Mouse (Mus musculus): ENCODE results near the gene Ist1. TPM values are rescaled to one million over a fixed set of nuclear protein-coding genes. Genes with fewer than 3 reads are reported as not detected.

The Ist1 gene
- polyA plus RNA-seq, 1 experiment: 74.0 TPM

DNA sequence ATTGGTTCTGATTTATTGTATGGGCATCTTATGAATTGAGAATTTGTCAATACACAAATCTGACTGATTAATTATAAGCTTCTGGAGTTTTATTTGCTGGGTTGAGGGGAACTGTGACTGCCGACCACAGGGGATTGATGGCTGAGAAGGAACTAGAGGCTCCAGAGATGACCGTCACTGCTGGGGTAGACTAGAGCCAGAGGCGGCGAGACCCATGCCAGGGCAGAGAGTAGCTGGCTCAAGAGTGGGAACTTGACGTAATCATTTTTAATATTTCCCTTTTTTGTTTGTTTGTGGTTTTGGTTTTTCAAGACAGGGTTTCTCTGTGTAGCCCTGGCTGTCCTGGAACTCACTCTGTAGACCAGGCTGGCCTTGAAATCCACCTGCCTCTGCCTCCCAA, 5.8 kb downstream of the Ist1 start:
- peaks cover 36% of the 10 kb centered on the region for H3K4me1 ChIP-seq (ENCODE audit: control insufficient read depth, insufficient read depth, low read length)
- no peak overlapping the region for H3K27ac ChIP-seq (ENCODE audit: insufficient read depth, low read depth, low read length)
- TF ChIP-seq POLR2A (IDR thresholded peaks at IDR 0.05; ENCODE audit: borderline replicate concordance, low read depth, low read length) (no peak), CTCF (IDR thresholded peaks at IDR 0.05; ENCODE audit: low read depth, low read length) (no peak)
- H3K4me3 ChIP-seq (ENCODE audit: insufficient read depth, low read length): no peak overlapping the region

DNA sequence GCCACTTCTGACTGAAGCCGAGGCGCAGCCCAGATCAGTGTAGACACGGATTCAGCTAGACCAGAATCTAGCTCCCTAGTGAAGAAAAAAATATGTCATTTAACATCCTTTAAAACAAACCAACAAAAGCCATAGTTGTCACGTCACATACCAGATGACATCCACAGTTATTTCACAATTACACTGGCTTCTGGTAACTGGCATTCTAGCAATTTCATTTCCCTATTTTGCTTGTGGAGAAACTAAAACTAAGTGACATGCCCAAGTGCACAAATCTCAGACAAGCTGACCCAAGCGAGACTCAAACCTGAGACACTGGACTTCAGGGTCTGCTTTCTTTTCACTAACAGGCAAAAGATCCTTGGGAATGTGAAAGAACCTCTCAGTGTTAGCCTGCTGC, 10.9 kb downstream of the Ist1 start:
- Histone ChIP-seq H3K27ac (ENCODE audit: insufficient read depth, low read depth, low read length) (peak overlapping the region; percentile 68), H3K4me1 (ENCODE audit: control insufficient read depth, insufficient read depth, low read length) (peaks cover 27% of the 10 kb centered on the region)

DNA sequence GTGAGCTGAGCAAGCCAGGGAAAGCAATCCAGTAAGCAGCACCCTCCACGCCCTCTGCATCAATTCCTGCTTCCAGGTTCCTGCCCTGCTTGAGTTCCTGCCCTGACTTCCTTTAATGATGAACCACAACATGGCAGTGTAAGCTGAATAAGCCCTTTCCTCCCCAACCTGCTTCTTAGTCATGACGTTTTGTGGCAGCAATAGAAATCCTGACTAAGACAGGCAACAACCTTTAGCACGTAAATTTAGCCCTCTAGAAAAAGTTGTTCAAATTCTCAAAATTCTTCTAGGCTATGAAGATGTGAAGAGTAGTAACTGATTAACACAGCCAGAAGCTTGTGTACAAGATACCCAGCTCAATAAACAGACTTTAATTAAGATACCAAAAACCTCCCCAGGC, 11.5 kb downstream of the Ist1 start:
- TF ChIP-seq CTCF (IDR thresholded peaks at IDR 0.05; ENCODE audit: low read depth, low read length): no peak
- TF ChIP-seq POLR2A (IDR thresholded peaks at IDR 0.05; ENCODE audit: borderline replicate concordance, low read depth, low read length): no peak
- Histone ChIP-seq H3K4me3 (ENCODE audit: insufficient read depth, low read length) (no peak overlapping the region), H3K27ac (ENCODE audit: insufficient read depth, low read depth, low read length) (peak overlapping the region; percentile 56), H3K4me1 (ENCODE audit: control insufficient read depth, insufficient read depth, low read length) (peaks cover 26% of the 10 kb centered on the region)

More for the DNA sequence above, 10.9 kb downstream of the Ist1 start:
- no peak for TF ChIP-seq CTCF (IDR thresholded peaks at IDR 0.05; ENCODE audit: low read depth, low read length)
- TF ChIP-seq POLR2A (IDR thresholded peaks at IDR 0.05; ENCODE audit: borderline replicate concordance, low read depth, low read length): no peak
- H3K4me3 ChIP-seq (ENCODE audit: insufficient read depth, low read length): no peak overlapping the region

DNA sequence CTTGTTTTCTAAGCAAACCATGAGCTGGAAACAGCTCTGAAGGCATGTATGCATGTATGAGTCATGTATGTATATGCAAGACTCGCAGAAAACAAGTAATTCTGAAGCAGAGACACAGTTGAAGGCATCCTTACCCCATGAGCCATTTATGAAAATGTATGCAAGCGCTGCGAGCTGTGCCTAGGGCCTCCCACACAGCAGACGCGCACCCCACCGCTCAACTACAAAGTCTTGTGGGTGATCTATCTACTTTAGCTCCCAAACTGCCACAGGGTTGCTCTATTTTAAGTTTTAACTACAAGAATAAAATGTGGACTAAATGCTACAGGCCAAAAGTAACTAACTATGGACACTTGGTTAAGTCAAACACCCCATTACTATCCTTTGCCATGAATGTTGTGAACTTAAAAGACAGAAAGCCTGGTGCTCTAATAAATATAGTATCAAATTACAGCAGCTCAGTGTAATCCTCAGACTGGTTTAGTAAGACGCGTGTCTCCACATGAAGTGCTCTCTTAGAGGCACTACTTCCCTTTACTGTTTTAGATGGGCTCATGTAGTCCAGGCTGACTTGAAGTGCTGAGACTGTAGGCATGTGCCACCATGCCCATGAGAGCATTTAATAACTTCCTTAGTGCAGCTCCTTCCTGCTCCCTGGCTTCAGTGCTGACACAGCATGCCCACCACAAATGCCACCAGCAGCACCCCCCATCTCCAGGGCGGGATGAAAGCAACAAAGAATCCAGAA, 17.0 kb downstream of the Ist1 start:
- TF ChIP-seq CTCF (IDR thresholded peaks at IDR 0.05; ENCODE audit: low read depth, low read length) (no peak), POLR2A (IDR thresholded peaks at IDR 0.05; ENCODE audit: borderline replicate concordance, low read depth, low read length) (no peak)
- Histone ChIP-seq H3K27ac (ENCODE audit: insufficient read depth, low read depth, low read length) (peak overlapping the region; percentile 41), H3K4me3 (ENCODE audit: insufficient read depth, low read length) (no peak overlapping the region), H3K4me1 (ENCODE audit: control insufficient read depth, insufficient read depth, low read length) (peaks cover 16% of the 10 kb centered on the region)

DNA sequence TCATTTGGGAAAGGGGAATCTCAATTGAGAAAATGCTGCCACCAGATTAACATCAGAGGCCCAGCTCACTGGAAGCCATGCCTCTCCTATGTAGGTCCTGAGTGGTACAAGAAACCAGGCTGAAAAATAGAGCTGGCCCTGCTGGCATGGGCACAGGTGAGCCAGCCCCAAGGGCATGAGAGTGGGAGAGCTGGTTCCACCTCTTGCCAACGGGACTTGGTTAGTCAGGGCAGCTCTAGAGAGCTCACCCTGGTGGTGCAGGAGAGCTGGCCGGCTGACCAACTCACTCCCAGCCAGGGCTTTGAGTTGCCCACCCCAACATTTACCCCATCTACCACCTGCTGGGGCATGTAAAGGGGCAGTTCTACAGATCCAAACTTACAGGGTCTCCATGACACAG, 19.5 kb downstream of the Ist1 start:
- peaks cover 16% of the 10 kb centered on the region for H3K4me1 ChIP-seq (ENCODE audit: control insufficient read depth, insufficient read depth, low read length)
- TF ChIP-seq CTCF (IDR thresholded peaks at IDR 0.05; ENCODE audit: low read depth, low read length) (no peak), POLR2A (IDR thresholded peaks at IDR 0.05; ENCODE audit: borderline replicate concordance, low read depth, low read length) (no peak)
- no peak overlapping the region for H3K27ac ChIP-seq (ENCODE audit: insufficient read depth, low read depth, low read length)
- H3K4me3 ChIP-seq (ENCODE audit: insufficient read depth, low read length): no peak overlapping the region

DNA sequence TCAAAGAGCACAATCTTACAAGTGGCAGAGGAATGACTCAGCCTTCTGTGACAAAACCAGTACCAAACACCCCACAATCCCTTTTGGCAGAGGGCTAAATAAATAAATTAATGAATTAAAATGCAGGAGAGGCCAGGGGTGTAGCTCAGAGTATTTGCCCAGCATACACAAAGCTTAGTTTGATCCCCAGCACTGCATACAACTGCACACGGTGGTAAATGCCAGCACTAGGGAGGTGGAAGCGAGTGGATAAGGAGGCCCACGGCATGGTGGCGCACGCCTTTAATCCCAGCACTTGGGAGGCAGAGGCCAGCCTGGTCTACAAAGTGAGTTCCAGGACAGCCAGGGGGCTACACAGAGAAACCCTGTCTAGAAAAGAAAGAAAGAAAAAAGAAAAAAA, 20.4 kb downstream of the Ist1 start:
- Histone ChIP-seq H3K4me3 (ENCODE audit: insufficient read depth, low read length) (no peak overlapping the region), H3K27ac (ENCODE audit: insufficient read depth, low read depth, low read length) (no peak overlapping the region), H3K4me1 (ENCODE audit: control insufficient read depth, insufficient read depth, low read length) (peaks cover 16% of the 10 kb centered on the region)
- TF ChIP-seq POLR2A (IDR thresholded peaks at IDR 0.05; ENCODE audit: borderline replicate concordance, low read depth, low read length): no peak
- no peak for TF ChIP-seq CTCF (IDR thresholded peaks at IDR 0.05; ENCODE audit: low read depth, low read length)

DNA sequence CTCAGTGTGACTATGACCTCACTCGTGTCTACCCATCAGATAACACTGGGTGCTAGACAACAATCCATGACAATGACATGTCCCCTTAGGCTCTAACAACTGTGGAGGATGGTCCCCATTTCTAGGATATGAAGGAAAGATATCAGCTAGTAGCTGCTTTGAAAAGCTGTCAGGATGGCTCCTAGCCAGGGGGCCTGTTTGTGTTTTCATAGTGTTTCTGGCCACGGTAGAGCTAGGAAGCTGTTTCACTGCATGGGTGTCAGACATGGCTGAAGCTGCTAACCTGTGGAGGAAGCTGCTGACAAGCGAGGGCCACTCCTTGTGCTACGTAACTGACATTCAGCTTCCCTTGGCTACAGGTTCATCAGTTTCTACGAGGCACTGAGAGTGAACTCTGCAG, 26.4 kb downstream of the Ist1 start:
- TF ChIP-seq POLR2A (IDR thresholded peaks at IDR 0.05; ENCODE audit: borderline replicate concordance, low read depth, low read length) (no peak), CTCF (IDR thresholded peaks at IDR 0.05; ENCODE audit: low read depth, low read length) (no peak)

DNA sequence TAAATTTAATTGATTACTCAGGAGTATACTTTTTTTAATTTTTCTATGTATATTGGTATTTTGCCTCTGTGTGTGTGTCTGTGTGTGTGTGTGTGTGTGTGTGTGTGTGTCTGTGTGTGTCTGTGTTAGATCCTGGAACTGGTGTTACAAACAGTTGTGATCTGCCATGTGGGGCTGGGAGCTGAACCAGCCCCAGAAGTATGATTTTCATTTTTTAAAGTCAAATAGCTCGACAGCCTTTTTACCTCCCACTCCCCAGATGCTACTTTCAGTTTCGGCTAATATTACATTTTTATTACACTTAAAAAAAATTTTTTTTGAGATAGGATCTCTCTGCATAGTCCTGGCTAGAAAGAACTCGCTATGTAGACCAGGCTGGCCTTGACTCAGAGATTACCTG, 30.7 kb downstream of the Ist1 start:
- no peaks in the 10 kb centered on the region for H3K4me1 ChIP-seq (ENCODE audit: control insufficient read depth, insufficient read depth, low read length)
- TF ChIP-seq CTCF (IDR thresholded peaks at IDR 0.05; ENCODE audit: low read depth, low read length) (no peak), POLR2A (IDR thresholded peaks at IDR 0.05; ENCODE audit: borderline replicate concordance, low read depth, low read length) (no peak)

More for the DNA sequence above, 26.4 kb downstream of the Ist1 start:
- no peaks in the 10 kb centered on the region for H3K4me1 ChIP-seq (ENCODE audit: control insufficient read depth, insufficient read depth, low read length)
- H3K4me3 ChIP-seq (ENCODE audit: insufficient read depth, low read length): no peak overlapping the region
- no peak overlapping the region for H3K27ac ChIP-seq (ENCODE audit: insufficient read depth, low read depth, low read length)

DNA sequence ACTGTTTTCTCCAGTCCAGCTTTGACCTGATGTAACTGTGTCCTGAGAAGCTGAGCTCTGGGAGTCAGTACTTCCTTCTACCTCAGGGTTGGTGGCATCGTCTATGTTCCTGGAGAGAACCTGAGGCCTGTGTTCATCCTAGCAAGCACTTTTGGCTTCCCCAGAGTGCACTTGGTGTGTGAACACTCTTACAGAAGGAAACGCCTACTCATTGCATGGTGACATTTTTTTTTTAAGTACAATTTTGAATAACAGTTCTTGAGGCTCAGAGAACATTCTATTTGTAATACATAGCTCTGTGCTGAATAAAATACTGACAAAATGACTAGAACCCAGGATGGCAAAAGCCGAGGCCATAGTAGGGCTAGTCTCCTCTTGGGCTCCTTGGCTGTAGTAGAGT, 36.2 kb downstream of the Ist1 start:
- Histone ChIP-seq H3K4me1 (ENCODE audit: control insufficient read depth, insufficient read depth, low read length) (no peaks in the 10 kb centered on the region), H3K27ac (ENCODE audit: insufficient read depth, low read depth, low read length) (no peak overlapping the region), H3K4me3 (ENCODE audit: insufficient read depth, low read length) (no peak overlapping the region)
- no peak for TF ChIP-seq POLR2A (IDR thresholded peaks at IDR 0.05; ENCODE audit: borderline replicate concordance, low read depth, low read length)
- no peak for TF ChIP-seq CTCF (IDR thresholded peaks at IDR 0.05; ENCODE audit: low read depth, low read length)

More for the DNA sequence above, 30.7 kb downstream of the Ist1 start:
- H3K4me3 ChIP-seq (ENCODE audit: insufficient read depth, low read length): no peak overlapping the region
- no peak overlapping the region for H3K27ac ChIP-seq (ENCODE audit: insufficient read depth, low read depth, low read length)

DNA sequence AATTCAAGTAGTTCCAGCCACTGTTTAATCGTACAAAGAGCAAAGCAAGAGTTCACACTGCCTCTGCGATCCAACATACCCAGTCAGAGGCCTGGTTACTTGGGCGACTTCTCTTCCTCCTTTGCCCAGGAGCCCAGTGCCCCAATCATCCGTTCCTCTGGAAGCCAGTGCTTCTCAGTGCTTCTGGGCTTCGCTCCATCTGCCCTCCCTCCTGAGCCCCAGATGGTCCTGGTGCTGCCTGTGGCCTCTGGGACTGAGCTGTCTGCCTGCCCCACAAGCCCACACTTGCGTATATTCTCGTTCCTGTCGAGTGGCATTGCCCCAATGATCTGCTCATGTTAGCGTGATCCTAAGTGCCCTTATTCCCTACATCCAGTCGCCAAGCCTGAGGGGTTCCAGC, 42.3 kb downstream of the Ist1 start:
- Histone ChIP-seq H3K27ac (ENCODE audit: insufficient read depth, low read depth, low read length) (no peak overlapping the region), H3K4me3 (ENCODE audit: insufficient read depth, low read length) (no peak overlapping the region), H3K4me1 (ENCODE audit: control insufficient read depth, insufficient read depth, low read length) (no peaks in the 10 kb centered on the region)
- TF ChIP-seq POLR2A (IDR thresholded peaks at IDR 0.05; ENCODE audit: borderline replicate concordance, low read depth, low read length): no peak
- no peak for TF ChIP-seq CTCF (IDR thresholded peaks at IDR 0.05; ENCODE audit: low read depth, low read length)

Measured in bone marrow macrophage, adult 2 months (primary cell).